Mouse (Mus musculus): ENCODE measurements at regions not wholly inside any gene's neighbourhood (a gene's known extent, or its start where the extent isn't known, plus 50 kb on each side); places are given as distances from the start of the nearest gene placed in this dataset.

DNA sequence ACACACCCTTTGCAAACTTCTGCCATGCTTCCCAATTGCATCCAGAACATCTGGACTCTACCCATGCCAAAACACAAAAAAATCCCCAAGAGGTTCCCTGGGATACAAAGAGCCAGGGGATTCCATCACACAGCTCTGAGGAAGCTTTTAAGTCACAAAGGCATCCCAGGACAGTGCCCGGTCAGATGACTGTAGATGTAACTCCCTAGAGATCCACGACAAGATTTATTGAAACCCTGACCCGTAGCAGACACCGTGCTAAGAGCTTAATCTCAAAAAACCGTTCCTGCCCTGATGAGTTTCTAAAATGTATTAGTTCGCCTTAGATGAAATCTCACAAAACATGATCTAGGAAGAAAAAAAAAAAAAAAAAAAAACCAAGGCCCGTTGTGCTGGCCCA is 312.0 kb upstream of the Castor2 start:
- H3K4me1 ChIP-seq (ENCODE audit: control insufficient read depth, insufficient read depth, low read length) = no peaks in the 10 kb centered on the region
- no peak overlapping the region for H3K4me3 ChIP-seq (ENCODE audit: low read depth, low read length)
- no peaks in the 10 kb centered on the region for H3K36me3 ChIP-seq (ENCODE audit: control insufficient read depth, insufficient read depth, low read length)
- DNase-seq (ENCODE audit: low spot score) (no peak), ATAC-seq (ENCODE audit: insufficient number of reproducible peaks, low FRiP score, low TSS enrichment, low read depth) (no peak)
- WGBS = 62% methylated on average over 7 of the region's 7 CpGs
- H3K4me2 ChIP-seq (ENCODE audit: low read depth, severe bottlenecking) = no peak overlapping the region
- H3K27ac ChIP-seq (replicated peaks; ENCODE audit: low read depth, low read length) = no peak overlapping the region
- no peak overlapping the region for H3K9ac ChIP-seq (ENCODE audit: low read length)
- no peaks in the 10 kb centered on the region for H3K9me3 ChIP-seq (ENCODE audit: control insufficient read depth, low read length)
- no peaks in the 10 kb centered on the region for H3K27me3 ChIP-seq (ENCODE audit: control insufficient read depth, insufficient read depth, low read length)

DNA sequence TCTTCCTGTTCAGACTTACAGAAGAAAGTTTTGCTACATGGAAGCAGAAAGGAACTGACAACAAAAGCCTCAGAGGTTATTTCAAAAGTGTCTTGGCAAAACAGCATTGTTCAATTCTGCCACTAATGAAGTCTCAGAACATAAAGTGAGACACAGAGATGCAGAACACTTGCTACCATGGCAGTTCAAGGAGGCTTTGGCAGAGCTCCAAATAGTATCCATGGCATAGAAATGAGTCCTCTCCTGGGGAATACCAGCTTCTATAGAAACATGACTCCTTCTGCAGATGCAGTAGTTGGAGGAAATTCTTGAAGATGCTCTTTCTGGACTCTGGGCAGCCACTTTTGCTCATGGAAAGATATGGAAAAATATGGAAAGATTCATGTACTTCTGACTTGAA is 322.9 kb upstream of the Castor2 start:
- Histone ChIP-seq H3K9ac (ENCODE audit: low read length) (no peak overlapping the region), H3K4me1 (ENCODE audit: control insufficient read depth, insufficient read depth, low read length) (no peaks in the 10 kb centered on the region), H3K27me3 (ENCODE audit: control insufficient read depth, insufficient read depth, low read length) (no peaks in the 10 kb centered on the region), H3K27ac (replicated peaks; ENCODE audit: low read depth, low read length) (no peak overlapping the region), H3K36me3 (ENCODE audit: control insufficient read depth, insufficient read depth, low read length) (no peaks in the 10 kb centered on the region), H3K4me2 (ENCODE audit: low read depth, severe bottlenecking) (no peak overlapping the region), H3K4me3 (ENCODE audit: low read depth, low read length) (no peak overlapping the region), H3K9me3 (ENCODE audit: control insufficient read depth, low read length) (no peaks in the 10 kb centered on the region)
- ATAC-seq (ENCODE audit: insufficient number of reproducible peaks, low FRiP score, low TSS enrichment, low read depth) = no peak
- DNase-seq (ENCODE audit: low spot score) = no peak

DNA sequence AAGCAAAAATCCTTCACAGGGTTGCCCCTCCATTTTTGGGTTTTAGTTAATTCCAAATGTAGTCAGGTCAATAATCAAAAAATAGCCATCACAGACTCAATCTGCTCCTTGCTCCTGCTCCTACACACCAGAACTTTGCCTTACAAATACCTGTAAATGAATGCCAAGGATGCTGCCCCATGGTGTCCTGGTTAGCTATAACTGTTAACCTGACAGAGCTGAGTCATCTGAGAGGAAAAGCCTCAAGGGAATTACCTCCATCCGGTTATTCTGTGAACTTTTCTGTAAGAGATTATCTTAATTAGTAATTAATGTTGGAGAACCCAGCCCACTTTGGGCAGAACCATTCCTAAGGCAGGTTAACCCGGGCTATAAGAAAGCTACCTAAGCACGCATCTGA is 325.4 kb upstream of the Castor2 start:
- Histone ChIP-seq H3K9me3 (ENCODE audit: control insufficient read depth, low read length) (no peaks in the 10 kb centered on the region), H3K4me3 (ENCODE audit: low read depth, low read length) (no peak overlapping the region), H3K9ac (ENCODE audit: low read length) (no peak overlapping the region), H3K4me1 (ENCODE audit: control insufficient read depth, insufficient read depth, low read length) (no peaks in the 10 kb centered on the region), H3K4me2 (ENCODE audit: low read depth, severe bottlenecking) (no peak overlapping the region), H3K27ac (replicated peaks; ENCODE audit: low read depth, low read length) (no peak overlapping the region), H3K27me3 (ENCODE audit: control insufficient read depth, insufficient read depth, low read length) (no peaks in the 10 kb centered on the region), H3K36me3 (ENCODE audit: control insufficient read depth, insufficient read depth, low read length) (no peaks in the 10 kb centered on the region)
- DNase-seq (ENCODE audit: low spot score) (no peak), ATAC-seq (ENCODE audit: insufficient number of reproducible peaks, low FRiP score, low TSS enrichment, low read depth) (no peak)
- WGBS = 77% methylated on average over 3 of the region's 3 CpGs

DNA sequence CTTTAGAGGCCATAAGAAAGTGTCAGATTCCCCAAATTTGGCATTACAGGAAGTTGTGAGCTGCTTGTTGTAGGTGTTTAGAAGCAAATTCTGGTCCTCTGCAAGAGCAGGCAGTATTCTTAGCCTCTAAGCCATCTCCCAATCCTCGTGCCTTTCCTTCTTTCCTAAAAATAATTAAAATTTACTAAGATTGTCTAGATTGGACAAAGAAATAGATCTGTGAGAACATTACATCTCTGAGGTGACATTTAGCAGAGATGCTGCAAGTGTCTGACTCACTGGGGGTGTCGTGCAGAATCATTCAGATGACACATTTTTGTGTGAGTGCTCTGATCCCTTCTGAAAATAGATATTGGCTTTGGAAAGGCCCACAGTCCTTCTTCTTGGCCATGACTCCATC is 330.7 kb upstream of the Castor2 start:
- H3K9ac ChIP-seq (ENCODE audit: low read length) = no peak overlapping the region
- DNase-seq (ENCODE audit: low spot score) (no peak), ATAC-seq (ENCODE audit: insufficient number of reproducible peaks, low FRiP score, low TSS enrichment, low read depth) (no peak)
- H3K27me3 ChIP-seq (ENCODE audit: control insufficient read depth, insufficient read depth, low read length) = no peaks in the 10 kb centered on the region
- H3K9me3 ChIP-seq (ENCODE audit: control insufficient read depth, low read length) = no peaks in the 10 kb centered on the region
- 85% methylated on average over 2 of the region's 2 CpGs for WGBS
- no peak overlapping the region for H3K27ac ChIP-seq (replicated peaks; ENCODE audit: low read depth, low read length)
- H3K4me2 ChIP-seq (ENCODE audit: low read depth, severe bottlenecking) = no peak overlapping the region
- no peak overlapping the region for H3K4me3 ChIP-seq (ENCODE audit: low read depth, low read length)
- H3K36me3 ChIP-seq (ENCODE audit: control insufficient read depth, insufficient read depth, low read length) = no peaks in the 10 kb centered on the region
- no peaks in the 10 kb centered on the region for H3K4me1 ChIP-seq (ENCODE audit: control insufficient read depth, insufficient read depth, low read length)

DNA sequence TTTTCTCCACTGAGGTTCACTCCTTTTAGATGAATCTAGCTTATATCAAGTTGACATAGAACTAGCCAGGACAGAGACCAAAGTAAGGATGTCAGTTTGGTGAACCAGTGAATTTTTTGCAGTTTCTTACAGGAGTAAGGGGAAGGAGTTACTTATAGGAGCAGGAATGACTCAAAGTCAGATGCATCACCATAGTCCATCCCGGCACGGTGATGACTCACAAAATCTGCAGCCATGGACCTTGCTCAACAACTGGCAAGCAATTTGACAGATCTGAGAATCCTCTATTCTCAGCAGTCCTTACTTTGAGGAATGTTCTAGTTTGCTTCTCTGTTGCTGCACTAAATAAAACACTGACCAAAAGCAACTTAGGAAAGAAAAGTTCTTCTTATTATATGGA is 341.7 kb upstream of the Castor2 start:
- H3K27me3 ChIP-seq (ENCODE audit: control insufficient read depth, insufficient read depth, low read length) = no peaks in the 10 kb centered on the region
- no peak for ATAC-seq (ENCODE audit: insufficient number of reproducible peaks, low FRiP score, low TSS enrichment, low read depth)
- WGBS = 96% methylated on average over 2 of the region's 2 CpGs

DNA sequence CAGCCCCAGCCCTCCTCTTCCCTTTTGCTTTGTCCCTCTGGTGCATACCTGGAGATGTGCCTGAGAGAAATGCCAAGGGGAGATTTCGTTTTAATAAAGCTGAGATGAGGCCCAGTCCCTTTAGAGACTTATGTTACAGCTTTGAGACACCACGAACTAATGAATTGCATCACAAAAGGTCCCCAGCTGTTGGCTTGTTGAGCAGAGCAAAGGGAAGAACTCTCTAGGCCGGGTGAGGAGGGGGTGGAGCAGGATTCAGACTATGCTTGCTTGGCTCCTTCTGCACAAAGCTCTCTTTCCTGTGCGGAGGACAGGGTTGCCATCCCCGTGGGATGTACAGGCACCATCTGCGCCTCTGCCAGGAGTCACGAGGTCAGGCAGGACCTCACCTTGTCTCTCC is 345.3 kb upstream of the Castor2 start:
- ATAC-seq (ENCODE audit: insufficient number of reproducible peaks, low FRiP score, low TSS enrichment, low read depth) (no peak), DNase-seq (ENCODE audit: low spot score) (no peak)
- no peaks in the 10 kb centered on the region for H3K36me3 ChIP-seq (ENCODE audit: control insufficient read depth, insufficient read depth, low read length)
- H3K4me1 ChIP-seq (ENCODE audit: control insufficient read depth, insufficient read depth, low read length) = no peaks in the 10 kb centered on the region
- H3K4me3 ChIP-seq (ENCODE audit: low read depth, low read length) = no peak overlapping the region
- H3K9me3 ChIP-seq (ENCODE audit: control insufficient read depth, low read length) = no peaks in the 10 kb centered on the region
- no peak overlapping the region for H3K4me2 ChIP-seq (ENCODE audit: low read depth, severe bottlenecking)
- no peak overlapping the region for H3K27ac ChIP-seq (replicated peaks; ENCODE audit: low read depth, low read length)
- H3K9ac ChIP-seq (ENCODE audit: low read length) = no peak overlapping the region
- WGBS = 41% methylated on average over 7 of the region's 7 CpGs
- H3K27me3 ChIP-seq (ENCODE audit: control insufficient read depth, insufficient read depth, low read length) = no peaks in the 10 kb centered on the region

More for the DNA sequence above, 341.7 kb upstream of the Castor2 start:
- Histone ChIP-seq H3K36me3 (ENCODE audit: control insufficient read depth, insufficient read depth, low read length) (no peaks in the 10 kb centered on the region), H3K4me2 (ENCODE audit: low read depth, severe bottlenecking) (no peak overlapping the region), H3K4me1 (ENCODE audit: control insufficient read depth, insufficient read depth, low read length) (no peaks in the 10 kb centered on the region), H3K9ac (ENCODE audit: low read length) (no peak overlapping the region), H3K27ac (replicated peaks; ENCODE audit: low read depth, low read length) (no peak overlapping the region), H3K9me3 (ENCODE audit: control insufficient read depth, low read length) (no peaks in the 10 kb centered on the region), H3K4me3 (ENCODE audit: low read depth, low read length) (no peak overlapping the region)
- DNase-seq (ENCODE audit: low spot score) = no peak

DNA sequence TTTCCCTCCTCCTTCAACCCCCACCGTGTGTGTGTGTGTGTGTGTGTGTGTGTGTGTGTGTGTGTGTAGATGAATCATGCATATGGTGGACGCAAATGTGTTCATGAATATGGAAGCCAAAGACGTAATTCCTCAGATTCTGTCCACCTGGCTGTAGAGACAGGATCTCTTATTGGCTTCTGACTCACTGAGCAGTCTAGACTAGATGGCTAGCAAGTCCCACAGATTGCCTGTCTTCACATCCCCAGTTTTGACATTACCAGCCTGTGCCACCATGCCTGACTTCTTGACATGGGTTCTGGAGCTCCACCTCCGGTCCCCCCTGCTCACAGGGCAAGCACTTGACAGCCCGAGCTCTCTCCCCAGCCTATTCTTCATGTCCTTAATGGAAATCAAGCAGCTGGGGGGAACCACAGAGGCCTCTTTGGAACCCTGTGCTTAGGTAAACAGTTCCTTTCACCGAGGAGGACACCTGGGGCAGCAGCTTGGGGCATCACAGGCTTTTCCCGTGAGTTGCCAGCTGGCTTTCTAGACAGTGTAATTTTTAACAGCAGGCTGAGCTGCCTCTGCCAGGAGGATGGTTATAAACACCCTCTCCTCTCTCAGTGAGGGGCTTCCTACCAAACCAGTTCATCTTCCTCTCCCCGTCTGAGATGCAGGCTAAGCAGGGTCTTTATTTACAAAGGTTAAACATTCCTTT is 345.9 kb upstream of the Castor2 start:
- WGBS = 45% methylated on average over 8 of the region's 8 CpGs

DNA sequence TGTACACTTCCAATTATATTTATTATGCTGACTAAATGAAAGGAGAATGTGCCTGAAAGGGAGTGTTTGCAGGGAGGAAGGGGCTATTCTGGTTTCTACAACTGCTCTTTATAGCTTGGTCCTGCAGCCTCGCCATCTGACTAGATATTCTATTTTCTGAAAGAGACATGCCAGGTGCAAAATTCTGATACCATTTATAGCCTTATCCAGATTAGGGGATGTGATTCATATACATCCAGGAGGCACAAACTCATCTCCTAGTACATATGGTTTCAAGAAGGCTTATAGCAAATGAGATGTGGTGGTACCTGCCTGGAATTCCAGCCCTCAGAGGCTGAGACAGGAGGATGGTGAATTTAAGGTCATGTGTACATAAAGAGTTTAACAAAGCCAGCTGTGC is 352.6 kb upstream of the Castor2 start:
- H3K36me3 ChIP-seq (ENCODE audit: control insufficient read depth, insufficient read depth, low read length) = no peaks in the 10 kb centered on the region
- no peak overlapping the region for H3K9ac ChIP-seq (ENCODE audit: low read length)
- no peak for DNase-seq (ENCODE audit: low spot score)
- no peak overlapping the region for H3K4me2 ChIP-seq (ENCODE audit: low read depth, severe bottlenecking)
- H3K27ac ChIP-seq (replicated peaks; ENCODE audit: low read depth, low read length) = no peak overlapping the region
- H3K9me3 ChIP-seq (ENCODE audit: control insufficient read depth, low read length) = no peaks in the 10 kb centered on the region
- H3K4me3 ChIP-seq (ENCODE audit: low read depth, low read length) = no peak overlapping the region
- H3K27me3 ChIP-seq (ENCODE audit: control insufficient read depth, insufficient read depth, low read length) = no peaks in the 10 kb centered on the region
- no peaks in the 10 kb centered on the region for H3K4me1 ChIP-seq (ENCODE audit: control insufficient read depth, insufficient read depth, low read length)
- WGBS = 87% methylated on average over 1 of the region's 1 CpGs
- ATAC-seq (ENCODE audit: insufficient number of reproducible peaks, low FRiP score, low TSS enrichment, low read depth) = no peak

More for the DNA sequence above, 345.9 kb upstream of the Castor2 start:
- no peak overlapping the region for H3K4me2 ChIP-seq (ENCODE audit: low read depth, severe bottlenecking)
- no peak overlapping the region for H3K27ac ChIP-seq (replicated peaks; ENCODE audit: low read depth, low read length)
- ATAC-seq (ENCODE audit: insufficient number of reproducible peaks, low FRiP score, low TSS enrichment, low read depth) (no peak), DNase-seq (ENCODE audit: low spot score) (no peak)
- H3K36me3 ChIP-seq (ENCODE audit: control insufficient read depth, insufficient read depth, low read length) = no peaks in the 10 kb centered on the region
- no peaks in the 10 kb centered on the region for H3K27me3 ChIP-seq (ENCODE audit: control insufficient read depth, insufficient read depth, low read length)
- H3K9me3 ChIP-seq (ENCODE audit: control insufficient read depth, low read length) = no peaks in the 10 kb centered on the region
- H3K4me3 ChIP-seq (ENCODE audit: low read depth, low read length) = no peak overlapping the region
- no peak overlapping the region for H3K9ac ChIP-seq (ENCODE audit: low read length)
- no peaks in the 10 kb centered on the region for H3K4me1 ChIP-seq (ENCODE audit: control insufficient read depth, insufficient read depth, low read length)

DNA sequence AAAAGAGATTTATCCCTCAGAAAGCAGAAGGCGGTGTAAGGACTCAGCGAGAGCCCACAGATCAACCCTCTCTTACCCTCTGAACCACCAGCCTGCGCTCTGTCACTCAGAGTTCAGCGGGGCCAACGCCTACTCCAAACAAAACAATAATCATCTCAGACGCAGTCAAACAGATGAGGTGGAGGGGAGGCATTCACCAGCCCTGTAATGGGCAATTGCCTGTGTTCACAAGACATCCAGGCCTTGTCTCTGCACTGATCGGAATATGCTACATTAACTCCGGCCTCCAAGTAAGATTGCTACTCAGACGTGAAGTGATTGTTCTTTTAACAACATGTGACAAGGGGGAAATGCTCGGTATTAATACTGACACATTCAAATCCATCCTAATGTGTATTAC is 353.1 kb upstream of the Castor2 start:
- Histone ChIP-seq H3K9ac (ENCODE audit: low read length) (no peak overlapping the region), H3K9me3 (ENCODE audit: control insufficient read depth, low read length) (no peaks in the 10 kb centered on the region), H3K27ac (replicated peaks; ENCODE audit: low read depth, low read length) (no peak overlapping the region), H3K4me3 (ENCODE audit: low read depth, low read length) (no peak overlapping the region), H3K36me3 (ENCODE audit: control insufficient read depth, insufficient read depth, low read length) (no peaks in the 10 kb centered on the region), H3K4me1 (ENCODE audit: control insufficient read depth, insufficient read depth, low read length) (no peaks in the 10 kb centered on the region), H3K4me2 (ENCODE audit: low read depth, severe bottlenecking) (no peak overlapping the region), H3K27me3 (ENCODE audit: control insufficient read depth, insufficient read depth, low read length) (no peaks in the 10 kb centered on the region)
- no peak for ATAC-seq (ENCODE audit: insufficient number of reproducible peaks, low FRiP score, low TSS enrichment, low read depth)
- DNase-seq (ENCODE audit: low spot score) = no peak
- WGBS = 88% methylated on average over 10 of the region's 10 CpGs
